Mouse (Mus musculus) retina, adult 2 months (tissue): ENCODE data around the gene Cnr2.

Experiments used
- DNase-seq: peaks from one replicate; pipeline ENCODE4 v3.0.0-alpha.2; 2012; ENCODE audit warnings: low read depth, low spot score

The Cnr2 gene

DNA sequence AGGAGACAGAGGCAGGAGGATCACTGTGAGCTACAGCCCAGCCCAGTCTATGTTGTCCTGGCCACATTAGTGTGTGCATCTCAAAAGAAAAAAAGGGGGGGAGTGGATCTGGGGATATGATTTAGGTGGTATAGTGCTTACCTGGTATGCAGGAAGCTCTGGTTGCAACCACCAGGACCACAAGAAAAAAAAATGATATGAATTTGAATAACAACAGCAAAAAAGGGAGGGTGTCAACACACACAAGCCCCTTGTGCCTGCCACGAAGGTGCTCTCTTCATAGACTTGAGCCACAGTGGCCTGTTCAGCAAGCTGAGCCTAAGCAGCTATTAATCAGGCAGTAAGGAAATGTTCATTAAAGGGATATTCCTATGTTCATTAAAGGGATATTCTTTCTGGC is 9.6 kb downstream of the Cnr2 start:
- DNase-seq = no peak

DNA sequence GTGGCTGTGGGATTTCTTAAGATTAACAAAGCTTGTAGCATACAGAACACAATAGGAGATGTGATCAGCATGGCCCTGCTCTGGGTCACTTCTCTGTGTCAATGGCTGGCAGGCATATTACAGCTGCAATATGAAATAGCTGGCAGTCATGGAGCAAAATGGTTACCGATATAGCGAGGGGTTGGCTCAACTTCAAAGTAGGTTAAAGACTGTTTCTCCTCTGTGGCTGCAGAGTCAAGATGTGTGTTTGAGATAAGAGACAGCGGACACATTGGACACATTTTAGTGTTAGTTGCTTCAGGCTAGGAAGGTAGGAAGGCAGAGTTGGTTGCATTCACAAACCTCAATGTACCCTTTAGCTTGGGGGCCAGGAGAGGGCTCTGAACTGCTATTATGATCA is 11.4 kb downstream of the Cnr2 start:
- no peak for DNase-seq

DNA sequence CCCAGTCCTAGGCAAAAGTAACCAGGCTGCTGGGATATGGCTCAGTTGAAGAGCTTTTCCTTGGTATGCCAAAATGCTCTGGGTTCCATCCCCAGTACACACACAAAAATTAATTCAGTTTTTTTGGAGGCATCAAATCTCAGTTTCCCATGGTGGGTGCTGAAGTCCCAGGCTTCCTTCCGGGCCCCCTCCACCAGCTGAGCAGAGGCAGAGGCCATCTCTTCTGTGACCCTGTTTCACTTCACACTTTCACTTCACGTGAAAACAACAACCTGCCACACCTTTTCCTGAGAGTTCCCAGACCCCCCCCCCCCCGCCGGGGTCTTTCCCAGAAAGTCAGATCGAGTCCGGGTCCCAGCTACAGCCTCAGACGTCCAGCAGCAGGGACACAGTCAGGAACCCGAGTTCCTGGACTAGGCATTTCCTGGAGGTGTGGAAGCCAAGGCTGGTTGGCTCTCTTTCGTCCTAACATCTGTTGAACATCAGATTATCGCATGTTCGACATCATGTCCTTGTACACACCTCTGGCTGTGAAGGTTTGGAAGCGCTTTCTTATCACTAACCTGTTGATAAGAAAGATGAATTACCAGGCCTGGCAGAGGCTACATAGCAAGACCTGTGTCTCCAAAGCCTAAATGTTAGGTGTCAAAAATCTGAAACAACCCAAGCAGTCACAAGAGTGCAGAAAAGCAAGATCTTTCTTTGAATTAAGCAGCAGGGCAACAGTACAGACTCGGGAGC is 14.3 kb downstream of the Cnr2 start:
- no peak for DNase-seq

DNA sequence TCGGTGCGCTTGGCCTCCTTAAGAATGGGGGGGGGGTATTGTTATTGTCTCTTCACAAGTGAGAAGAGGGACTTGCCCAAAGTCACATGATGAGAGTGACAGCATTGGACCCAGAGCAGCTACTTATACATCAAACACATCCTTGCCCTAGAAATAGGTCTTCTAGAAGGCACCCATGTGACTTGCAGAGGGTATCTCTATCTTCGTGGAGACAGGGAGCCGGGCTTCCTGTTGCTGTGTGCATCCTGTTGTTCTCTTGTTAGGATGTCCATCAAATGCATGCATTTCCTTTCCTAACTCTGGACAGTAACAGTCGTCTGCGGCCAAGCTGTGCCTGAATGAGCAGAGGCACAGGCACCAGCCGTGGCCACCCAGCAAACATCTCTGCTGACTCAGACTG is 16.3 kb downstream of the Cnr2 start:
- DNase-seq = no peak

DNA sequence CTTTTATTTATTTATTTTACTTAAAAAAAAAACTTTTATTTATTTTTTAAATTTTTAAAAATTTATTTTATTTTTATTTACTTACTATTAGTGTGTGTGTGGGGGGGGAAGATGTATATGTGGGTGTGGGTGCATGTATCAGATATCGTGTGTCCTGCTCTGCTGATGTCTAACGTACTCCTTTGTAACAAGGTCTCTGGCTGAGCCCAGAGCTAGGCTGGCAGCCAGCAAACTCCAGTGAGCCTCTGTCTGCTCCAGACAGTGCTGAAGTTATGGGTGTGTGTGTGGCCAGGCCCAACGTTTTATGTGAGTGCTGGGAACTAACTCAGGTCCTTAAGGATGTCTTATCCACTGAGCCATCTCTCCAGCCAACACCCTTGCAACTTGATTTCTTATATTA is 17.0 kb downstream of the Cnr2 start:
- no peak for DNase-seq

DNA sequence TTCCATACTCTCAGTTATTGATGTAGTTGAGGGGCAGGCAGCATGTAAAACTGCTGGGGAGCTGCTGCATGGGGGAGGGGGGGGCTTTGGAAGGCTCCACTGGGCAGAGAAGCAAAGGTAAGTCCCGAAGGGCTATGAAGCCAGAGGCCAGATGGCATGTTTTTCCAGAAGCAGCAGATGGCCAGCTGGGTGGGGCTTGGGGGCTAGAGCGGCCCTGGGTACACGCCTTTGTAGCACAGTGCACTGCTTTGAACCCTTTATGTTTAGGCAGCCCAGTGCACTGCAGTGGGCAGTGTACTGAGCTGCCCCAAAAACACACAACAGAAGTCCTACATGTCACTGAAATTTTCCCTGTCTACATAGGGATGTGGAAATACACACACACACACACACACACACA is 17.6 kb downstream of the Cnr2 start:
- no peak for DNase-seq

DNA sequence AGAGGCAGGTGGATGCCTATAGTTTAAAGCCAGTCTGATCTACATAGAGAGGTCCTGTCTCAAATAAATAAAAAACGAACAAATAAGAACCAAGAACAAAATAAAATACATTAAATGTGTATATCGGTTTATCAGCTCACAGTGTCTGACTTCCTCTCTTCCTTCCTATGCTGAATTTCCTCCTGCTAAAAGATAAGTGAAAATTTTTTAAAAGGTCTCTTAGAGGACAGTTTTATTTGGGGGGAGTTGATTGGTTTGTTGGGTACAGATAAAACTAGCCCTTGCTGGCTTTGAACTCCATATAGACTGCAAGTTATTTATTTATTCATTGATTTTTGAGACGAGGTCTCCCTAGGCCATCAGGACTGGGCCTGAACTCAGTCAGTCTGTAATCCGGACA is 18.2 kb downstream of the Cnr2 start:
- DNase-seq = no peak

DNA sequence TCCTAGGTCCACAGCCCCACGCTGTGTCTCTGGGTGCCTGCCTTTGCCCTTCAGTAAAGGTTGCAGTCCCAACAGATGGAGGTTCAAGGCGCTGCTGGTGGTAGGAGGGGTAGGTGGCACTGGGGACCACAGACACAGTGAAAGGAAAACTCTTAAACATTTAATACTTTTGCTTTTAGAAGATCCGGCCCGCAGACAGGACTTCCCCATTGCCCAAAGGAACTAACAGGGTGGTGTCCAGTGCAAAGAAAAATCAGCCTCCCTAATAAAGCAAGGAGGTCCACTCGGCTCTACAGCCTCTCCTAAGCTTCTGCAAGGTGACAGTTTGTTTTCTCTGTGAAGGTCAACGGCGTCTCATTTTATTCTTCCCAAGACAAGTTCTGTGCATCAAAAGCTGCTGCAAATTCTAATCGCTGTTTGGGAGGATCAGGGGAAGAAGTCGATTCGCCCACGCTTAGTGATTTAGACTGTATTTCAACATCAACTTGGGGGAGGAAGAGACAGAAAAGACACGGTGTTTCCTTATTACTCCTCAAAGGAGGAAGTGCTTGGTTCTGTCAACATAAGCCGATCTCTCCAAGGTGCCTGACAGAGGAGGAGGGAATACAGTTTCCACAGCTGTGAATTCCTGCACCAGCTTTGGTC is 23.6 kb downstream of the Cnr2 start:
- no peak for DNase-seq

DNA sequence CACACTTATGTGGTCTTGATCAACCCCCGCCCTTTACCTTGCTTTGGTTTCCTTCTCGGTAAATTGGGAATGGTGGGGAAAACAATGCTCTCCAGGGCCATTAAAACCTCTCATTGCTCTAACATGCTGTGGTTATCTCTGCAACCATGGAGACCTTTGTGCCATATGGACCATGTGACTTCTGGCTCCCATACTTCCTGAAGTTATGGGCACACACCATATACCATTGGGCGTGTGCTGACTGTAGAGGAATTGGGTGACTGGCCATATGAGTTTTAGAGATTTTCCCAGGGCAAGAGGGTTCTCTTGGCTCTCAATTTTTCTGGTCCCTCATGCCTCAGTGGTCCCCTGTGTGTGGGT is 24.1 kb downstream of the Cnr2 start:
- no peak for DNase-seq

DNA sequence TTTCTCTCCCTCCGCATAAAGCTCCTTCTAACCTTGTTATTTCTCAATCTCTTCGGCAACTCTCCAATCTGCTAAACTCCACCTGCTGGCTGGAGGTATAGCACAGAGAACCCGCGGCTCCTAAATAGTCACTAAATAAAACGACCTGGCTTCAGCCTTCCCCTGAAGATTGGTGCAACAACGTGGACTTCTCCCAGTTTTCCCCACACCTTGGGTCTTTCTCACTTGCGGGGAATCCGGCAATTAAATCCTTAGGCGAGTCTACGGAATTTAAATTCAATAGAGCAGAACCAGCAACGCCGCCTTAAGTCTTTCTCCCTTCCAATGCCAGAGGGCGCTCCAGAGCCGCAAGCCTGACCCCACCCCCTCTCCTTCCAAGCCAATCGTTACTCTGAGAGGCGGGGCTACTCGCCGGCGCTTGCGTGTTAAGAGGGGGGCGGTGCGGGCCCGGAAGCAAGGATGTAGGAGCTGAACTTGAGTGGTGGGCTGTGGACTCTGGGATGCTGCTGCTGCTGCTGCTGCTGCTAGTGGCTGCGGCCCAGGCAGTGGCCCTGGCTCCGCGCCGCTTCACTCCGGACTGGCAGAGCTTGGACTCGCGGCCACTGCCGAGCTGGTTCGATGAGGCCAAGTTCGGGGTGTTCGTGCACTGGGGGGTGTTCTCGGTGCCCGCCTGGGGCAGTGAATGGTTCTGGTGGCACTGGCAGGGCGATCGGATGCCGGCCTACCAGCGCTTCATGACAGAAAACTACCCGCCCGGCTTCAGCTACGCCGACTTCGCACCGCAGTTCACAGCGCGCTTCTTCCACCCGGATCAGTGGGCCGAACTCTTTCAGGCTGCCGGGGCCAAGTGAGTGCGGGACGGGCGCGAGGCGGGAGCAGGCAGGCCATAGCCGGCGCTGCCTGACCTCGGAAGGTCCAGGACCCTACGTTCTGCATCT is 25.4 kb downstream of the Cnr2 start, which contains the start of gene Fuca1:
TSS of gene Fuca1 (plus strand) at position 432 of the 938 bp plus-strand sequence.
- DNase-seq = peak; percentile 85

DNA sequence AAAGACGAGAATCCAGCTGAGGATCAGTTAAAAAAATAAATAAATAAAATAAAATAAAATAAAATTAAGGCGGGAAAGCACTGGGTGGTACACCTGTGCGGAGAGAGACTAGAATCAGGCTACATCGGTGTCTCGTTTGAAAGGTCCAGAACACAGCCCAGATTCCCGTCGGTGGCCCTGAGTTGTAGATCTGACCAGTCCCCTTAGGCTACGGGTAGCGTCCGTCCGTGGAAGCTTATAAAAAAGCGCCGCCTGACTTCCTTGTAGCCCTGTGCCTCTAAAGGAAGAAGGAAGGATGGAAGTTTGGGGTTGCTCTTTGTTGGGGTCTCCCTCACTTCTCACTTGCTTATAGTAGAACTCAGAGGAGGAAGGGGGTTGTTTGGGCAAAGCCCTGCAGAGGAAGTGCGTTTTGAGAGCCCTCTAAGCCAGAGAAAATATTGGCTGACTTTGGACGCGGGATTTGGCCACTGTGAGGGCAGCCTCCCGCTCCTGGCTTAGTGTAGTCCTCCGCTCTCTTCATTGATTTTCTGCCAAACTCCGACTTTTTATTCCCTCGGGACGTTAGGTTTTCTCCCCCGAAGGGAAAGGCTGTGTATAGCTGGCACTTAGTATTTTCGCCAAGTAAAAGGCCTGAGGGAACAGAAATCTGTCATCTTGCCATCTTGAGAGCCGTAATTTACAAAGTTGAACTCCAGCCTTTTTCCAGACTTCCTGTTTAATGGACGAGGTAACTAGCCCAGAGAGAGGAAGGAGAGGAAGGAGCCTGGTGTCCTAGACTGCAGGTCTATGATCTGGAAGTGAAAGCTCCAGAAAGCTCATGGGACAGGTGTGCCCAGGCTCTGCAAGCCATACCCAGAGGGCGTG is 26.3 kb downstream of the Cnr2 start:
- DNase-seq = no peak

DNA sequence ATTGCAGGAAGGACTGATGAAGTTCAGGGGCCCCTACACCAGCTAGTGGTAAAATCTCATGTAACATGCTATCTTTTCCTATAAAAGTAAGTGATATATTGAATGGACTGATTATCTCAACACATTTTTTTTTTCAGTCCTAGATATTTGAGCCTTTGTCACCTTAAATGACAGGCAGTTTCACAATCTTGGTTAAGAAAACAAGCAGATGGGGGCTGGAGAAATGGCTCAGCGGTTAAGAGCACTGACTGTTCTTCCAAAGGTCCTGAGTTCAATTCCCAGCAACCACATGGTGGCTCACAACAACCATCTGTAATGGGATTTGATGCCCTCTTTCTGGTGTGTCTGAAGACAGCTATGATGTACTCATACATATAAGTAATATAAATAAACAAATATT is 27.0 kb downstream of the Cnr2 start:
- no peak for DNase-seq

DNA sequence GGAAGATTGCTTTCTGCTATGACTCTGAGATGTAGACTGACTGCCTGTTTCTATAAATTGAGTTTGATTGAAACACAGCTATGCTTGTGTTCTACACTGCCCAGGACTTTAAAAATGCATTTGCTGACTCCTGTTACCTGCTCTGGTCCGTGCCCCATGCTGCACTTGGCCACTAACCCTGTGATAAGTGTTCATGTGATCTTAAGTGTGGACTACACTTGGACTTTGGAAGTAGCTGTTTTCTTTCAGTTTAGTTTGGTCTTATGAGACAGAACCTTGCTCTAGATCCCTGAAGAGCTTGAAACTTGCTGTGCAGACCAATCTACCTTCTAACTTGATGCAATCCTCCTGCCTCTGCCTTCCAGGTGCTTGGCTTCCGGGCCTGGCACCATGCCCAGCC is 29.2 kb downstream of the Cnr2 start:
- no peak for DNase-seq

DNA sequence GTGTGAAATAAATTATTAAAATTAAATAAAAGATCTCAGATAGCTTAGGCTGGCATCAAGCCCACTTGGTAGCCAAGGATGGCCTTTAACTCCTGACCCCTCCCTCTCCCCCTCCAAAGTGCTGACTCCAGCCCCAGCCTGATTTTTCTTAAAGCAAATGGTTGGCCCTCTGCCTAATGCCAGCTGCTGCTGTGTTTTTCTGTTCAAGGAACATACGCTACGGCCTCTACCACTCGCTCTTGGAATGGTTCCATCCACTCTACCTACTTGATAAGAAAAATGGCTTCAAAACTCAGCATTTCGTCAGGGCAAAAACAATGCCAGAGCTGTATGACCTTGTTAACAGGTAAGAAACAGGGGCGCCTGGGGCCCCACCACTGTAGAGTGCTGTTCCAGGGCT is 30.1 kb downstream of the Cnr2 start:
- no peak for DNase-seq

DNA sequence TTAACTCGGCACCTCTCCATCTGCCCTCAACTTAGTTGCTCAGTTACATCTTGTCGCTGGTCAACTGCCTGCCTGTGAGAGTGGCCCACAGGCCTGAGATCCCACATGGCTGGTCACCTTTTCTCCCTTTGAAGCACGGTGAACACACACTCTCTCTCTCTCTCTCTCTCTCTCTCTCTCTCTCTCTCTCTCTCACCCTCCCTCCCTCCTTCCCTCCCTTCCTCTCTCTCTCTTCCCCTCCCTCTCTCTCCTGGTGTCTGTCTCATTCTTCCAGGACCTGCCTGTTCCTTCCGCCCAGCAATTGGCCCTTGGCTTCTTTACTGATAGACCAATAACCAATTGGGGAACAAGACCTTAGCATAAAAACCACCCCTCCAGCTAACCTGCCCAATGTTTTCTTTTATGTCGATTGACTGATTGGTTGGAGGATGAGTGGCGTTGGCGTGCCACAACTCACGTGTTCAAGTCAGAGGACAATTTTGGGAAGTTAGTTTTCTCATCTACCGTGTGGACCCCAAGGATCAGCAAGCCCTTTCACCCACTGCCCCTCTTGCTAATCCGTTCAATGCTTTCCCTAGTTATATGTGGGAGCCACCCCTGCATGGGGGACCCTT is 31.1 kb downstream of the Cnr2 start:
- DNase-seq = no peak

DNA sequence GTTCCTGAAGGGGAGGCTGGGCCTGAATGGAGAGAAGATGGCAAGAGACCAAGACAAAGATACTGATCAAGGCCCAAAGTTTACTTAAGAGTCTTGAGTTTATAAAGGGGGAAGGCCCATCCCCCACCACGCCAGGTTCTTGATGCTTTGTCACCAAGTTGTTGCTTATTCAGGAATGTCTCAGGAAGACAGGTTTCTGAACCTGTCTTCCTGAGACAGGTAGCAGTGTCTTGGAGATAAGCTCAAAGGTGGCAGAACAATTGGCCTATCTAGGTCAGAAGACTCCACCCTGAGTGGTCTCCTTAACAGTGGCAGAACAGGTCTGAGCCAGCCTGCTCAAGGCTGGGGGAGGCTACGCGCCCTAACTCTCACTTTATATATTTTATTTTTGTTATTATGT is 31.7 kb downstream of the Cnr2 start:
- DNase-seq = no peak

DNA sequence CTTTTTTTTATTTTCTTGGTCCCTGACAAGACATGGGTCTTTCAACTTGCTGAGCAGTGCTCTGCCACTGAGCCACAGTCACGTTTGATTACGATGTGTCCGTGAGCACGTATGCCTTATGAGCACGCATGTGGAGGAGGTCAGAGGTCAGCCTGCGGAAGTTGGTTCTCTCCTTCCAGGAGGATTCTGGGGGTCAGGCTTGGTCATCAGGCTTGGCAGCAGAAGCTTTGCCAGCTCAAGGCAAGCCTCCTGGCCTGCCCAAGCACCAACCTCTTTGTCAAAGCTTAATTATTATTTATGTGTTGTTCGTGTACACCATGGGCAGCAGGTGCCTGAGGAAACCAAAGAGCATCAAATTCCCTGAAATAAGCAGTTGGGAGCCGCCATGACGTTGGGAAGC is 33.2 kb downstream of the Cnr2 start:
- no peak for DNase-seq

DNA sequence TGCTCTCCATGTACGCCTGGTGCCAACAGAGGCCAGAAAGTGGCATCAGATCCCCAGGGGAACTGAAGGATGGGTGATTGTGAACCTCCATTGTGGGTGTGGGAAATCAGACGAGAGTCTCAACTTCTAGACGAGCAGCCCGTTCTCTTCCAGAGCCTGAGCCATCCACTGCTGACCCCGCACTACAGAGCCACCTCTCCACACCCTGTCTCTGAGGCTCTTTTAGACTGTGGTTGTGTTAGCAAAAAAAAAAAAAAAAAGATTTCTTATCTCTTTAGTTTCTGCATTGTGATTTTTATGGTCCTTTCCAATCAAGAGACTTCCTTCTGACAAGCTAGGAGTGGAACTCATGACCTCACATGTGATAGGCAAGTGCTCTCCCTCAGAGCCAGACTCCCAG is 34.2 kb downstream of the Cnr2 start:
- DNase-seq = no peak

DNA sequence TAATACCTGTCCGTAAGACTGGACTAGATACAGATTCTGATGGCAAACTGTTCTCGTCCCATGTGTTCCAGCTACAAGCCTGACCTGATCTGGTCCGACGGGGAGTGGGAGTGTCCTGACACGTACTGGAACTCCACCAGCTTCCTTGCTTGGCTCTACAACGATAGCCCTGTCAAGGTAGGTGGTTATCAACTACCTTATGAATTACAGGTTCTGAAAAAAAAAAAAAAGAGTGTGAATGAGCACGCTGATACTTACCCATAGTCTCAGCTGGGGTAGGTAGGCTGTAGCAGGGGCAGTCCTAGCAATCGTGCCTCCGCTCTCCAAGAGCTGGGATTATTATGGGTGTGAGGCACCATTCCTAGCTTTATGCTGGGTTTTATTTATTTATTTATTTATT is 34.6 kb downstream of the Cnr2 start:
- DNase-seq = no peak

DNA sequence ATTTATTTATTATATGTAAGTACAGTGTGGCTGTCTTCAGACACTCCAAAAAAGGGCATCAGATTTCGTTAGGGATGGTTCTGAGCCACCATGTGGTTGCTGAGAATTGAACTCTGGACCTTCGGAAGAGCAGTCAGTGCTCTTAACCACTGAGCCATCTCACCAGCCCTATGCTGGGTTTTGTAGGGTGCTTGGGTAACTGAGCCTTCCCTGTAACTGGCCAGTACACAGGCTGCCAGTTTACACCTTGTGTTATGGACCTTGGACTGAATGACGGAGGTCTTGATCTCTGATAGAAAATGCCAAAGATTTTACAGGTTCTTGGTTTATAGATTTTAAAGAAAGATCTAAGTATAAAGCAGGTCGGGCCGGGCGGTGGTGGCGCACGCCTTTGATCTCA is 35.0 kb downstream of the Cnr2 start:
- DNase-seq = no peak

DNA sequence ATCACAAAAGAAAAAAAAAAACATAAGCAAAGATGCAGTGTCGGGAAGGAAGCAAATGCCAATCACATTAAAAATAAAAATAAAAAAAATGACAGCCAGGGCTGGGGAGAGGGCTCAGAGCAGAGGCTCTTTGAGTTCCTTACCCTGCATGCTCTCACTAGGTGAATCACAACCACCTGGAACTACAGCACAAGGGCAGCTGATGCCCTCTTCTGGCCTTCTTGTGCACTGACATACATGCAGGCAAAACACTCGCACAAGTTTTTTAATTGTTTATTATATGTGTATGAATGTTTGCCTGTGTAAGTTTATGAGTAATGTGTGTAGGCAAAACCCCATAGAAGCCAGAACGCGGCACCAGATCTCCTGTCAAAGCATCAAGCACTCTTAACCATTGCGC is 36.6 kb downstream of the Cnr2 start:
- no peak for DNase-seq
